Mouse (Mus musculus) v-Abl transformed pro-B cells (cell line): Measurements from ENCODE around the gene Tnni3.
"Not testable (repeated sequence)": the region's sequence is repeated elsewhere in the genome, so short reads cannot be mapped to it uniquely, and the experiment has no call there.

ENCODE experiments used
- in situ Hi-C, 2 experiments: fragments of 400-800 bp; cut with MboI; formaldehyde crosslinking; loops; one replicate each; pipeline ENCODE4 v1.15.1; 2025; ENCODE audit not compliant: unreplicated experiment in 2 of 2

Tnni3 gene

GRCm38 (mm10) chr7:4524212-4524922, at the start of gene Tnni3:
Tnni3 (minus strand) TSS chr7:4524229.
- in situ Hi-C loops = loop anchor here (10.0 to 25.0 kb wide), 3 partner anchors 490 to 910 kb away; partner anchors contain the start of genes Mboat7 (in 1 of the 2), Ndufa3 (in 1 of the 2), Oscar (in 1 of the 2) and Tmc4 (in 1 of the 2)

DNA sequence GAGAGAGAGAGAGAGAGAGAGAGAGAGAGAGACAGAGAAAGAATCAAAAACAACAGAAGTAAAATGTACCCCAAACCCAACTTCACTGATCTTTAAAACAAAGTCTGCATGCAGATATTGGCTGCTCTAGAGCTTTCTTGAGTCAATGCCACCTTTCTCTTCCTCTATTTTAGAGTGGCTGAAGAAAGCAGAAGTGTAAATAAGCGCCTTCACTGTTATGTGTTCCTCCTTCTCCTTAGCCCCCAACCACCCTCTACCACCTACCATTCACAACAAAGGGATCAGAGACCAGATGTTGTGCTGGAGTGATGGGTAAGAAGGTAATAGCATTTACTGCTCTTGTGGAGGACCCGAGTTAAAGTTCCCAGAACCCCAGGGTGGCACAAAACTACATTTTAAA, 48.3 kb upstream of the Tnni3 start:
- in situ Hi-C loops = not testable (repeated sequence)

GRCm38 (mm10) chr7:4562660-4563059, 38.6 kb upstream of the Tnni3 start:
- in situ Hi-C loops = loop anchor here (5.0 kb wide), 3 partner anchors 50 to 380 kb away; no protein-coding TSS in a partner anchor

DNA sequence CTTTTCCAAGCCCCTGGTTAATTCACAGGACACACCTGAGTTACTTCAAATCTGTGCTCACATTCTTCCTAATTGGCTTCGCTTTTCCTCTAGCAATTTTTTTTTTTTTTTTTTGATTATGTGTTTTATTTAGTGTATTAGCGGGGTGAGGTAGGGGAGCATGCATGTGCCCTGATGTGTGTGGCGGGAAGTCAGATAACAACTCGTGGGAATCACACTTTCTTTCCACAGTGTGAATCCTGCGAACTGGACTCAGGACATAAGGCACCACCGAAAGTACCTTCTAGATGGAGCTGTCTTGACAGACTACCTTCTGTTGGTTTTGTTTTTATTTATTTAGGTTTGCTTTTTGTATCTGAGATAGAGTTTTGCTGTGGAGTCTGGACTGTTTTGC, 33.1 kb upstream of the Tnni3 start:
- in situ Hi-C loops = loop anchor here in 1 of 2 experiments (5.0 to 10.0 kb wide), 2 partner anchors 308 to 385 kb away; no protein-coding TSS in a partner anchor

GRCm38 (mm10) chr7:4556256-4557166, 32.5 kb upstream of the Tnni3 start:
- in situ Hi-C loops = loop anchor here in 1 of 2 experiments (5.0 to 10.0 kb wide), 2 partner anchors 308 to 386 kb away; no protein-coding TSS in a partner anchor

DNA sequence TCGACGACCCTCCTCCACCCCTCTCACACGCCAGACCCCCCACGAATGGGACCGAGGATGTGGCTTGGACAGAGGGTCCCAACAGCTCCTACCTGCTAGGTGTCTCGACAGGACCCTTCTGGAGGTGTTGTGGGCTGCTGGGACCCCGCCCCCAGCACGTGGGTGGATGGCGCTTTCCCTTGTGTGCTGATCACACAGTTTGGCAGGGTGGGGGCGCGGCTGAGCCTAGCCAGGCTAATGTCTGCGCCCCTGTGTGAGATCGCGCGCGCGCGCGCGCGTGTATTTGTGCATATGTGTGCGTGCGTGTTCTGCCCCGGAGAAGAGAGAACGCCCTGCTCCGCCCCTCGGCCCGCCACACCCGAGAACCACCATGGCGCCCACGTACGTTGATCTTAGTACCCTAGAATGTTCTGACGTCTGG, 23.2 kb upstream of the Tnni3 start, which contains the start of gene Syt5:
Gene Syt5, minus strand, starts transcription at position 321 of the 421 bp plus-strand sequence.
- in situ Hi-C loops = loop anchor here in 1 of 2 experiments (10.0 kb wide), 1 partner anchor 508 kb away; the partner anchor contains the start of gene Zfp580

- in situ Hi-C loops = loop anchor here in 1 of 2 experiments (10.0 kb wide), 1 partner anchor 508 kb away; the partner anchor contains the start of gene Zfp580
Measured at GRCm38 (mm10) chr7:4546591-4547131, 22.6 kb upstream of the Tnni3 start.

- in situ Hi-C loops = loop anchor here in 1 of 2 experiments (10.0 kb wide), 1 partner anchor 509 kb away; the partner anchor contains the start of gene Zfp580
Measured at GRCm38 (mm10) chr7:4546050-4546449, 22.0 kb upstream of the Tnni3 start.

GRCm38 (mm10) chr7:4542013-4542412, 18.0 kb upstream of the Tnni3 start:
- in situ Hi-C loops = loop anchor here in 1 of 2 experiments (10.0 kb wide), 1 partner anchor 513 kb away; the partner anchor contains the start of gene Zfp580

GRCm38 (mm10) chr7:4541344-4541743, 17.3 kb upstream of the Tnni3 start:
- in situ Hi-C loops = loop anchor here in 1 of 2 experiments (10.0 kb wide), 1 partner anchor 513 kb away; the partner anchor contains the start of gene Zfp580

GRCm38 (mm10) chr7:4539019-4539418, 15.0 kb upstream of the Tnni3 start:
- in situ Hi-C loops = no loop called here

GRCm38 (mm10) chr7:4537181-4537580, 13.2 kb upstream of the Tnni3 start:
- in situ Hi-C loops = no loop called here

DNA sequence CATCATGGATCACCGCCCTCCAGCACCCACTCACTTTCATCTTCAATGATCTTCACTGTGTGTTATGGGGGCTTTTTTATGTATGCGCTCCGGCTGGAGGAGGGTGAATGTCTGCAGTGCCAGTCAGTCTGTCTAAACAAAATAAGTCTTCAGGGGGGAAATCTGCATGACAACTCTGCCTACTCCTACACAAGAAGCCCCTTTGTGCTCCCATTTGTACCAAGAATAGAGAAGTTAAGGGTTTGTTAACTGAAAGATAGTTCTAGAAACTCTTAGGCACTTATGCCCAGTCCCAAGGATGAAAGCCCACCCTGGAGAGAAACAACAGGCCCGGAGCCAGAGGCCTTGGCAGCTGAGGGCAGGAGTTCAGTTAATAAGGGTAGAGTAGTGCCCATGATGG, 12.3 kb upstream of the Tnni3 start:
- in situ Hi-C loops = no loop called here

- in situ Hi-C loops = no loop called here
Measured at GRCm38 (mm10) chr7:4532005-4532729, 8.1 kb upstream of the Tnni3 start, which contains the start of gene Dnaaf3. Dnaaf3 (minus strand) TSS chr7:4532453.

- in situ Hi-C loops = not testable (repeated sequence)
Measured at GRCm38 (mm10) chr7:4530166-4530565, 6.1 kb upstream of the Tnni3 start.

DNA sequence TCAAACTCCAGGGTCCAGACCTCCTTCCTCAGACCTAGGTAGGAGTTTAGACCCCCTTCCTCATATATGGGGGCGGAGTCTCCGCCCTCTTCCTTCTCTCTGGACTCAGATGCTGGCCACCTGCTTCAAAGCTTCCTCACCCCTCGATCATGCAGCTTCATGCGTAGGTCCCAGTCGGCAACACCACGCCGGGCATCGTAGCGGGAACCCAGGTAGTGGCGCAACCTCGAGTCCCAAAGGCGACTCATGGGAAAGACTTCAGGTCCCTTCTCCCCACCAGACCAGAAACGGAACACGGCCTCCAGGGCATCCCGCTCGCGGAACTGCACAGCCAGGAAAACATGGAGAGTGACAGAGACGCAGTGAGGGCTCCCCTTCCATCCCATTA, 3.3 kb upstream of the Tnni3 start:
- in situ Hi-C loops = loop anchor here (5.0 to 10.0 kb wide), 5 partner anchors 95 to 912 kb away; partner anchors contain the start of genes Ndufa3 (in 1 of the 2) and Oscar (in 1 of the 2)

GRCm38 (mm10) chr7:4526341-4527301, 2.6 kb upstream of the Tnni3 start:
- in situ Hi-C loops = loop anchor here (5.0 to 10.0 kb wide), 5 partner anchors 94 to 912 kb away; partner anchors contain the start of genes Ndufa3 (in 1 of the 2) and Oscar (in 1 of the 2)
